Mouse (Mus musculus) heart, postnatal 0 days (tissue): ENCODE measurements around the gene B230118H07Rik.

ENCODE experiments used
- CTCF ChIP-seq: IDR thresholded peaks from 2 replicates; pipeline ENCODE4 v1.5.1; 2016; ENCODE audit warnings: antibody characterized with exemption, control low read depth, low read depth
- EP300 ChIP-seq: IDR thresholded peaks from 2 replicates; pipeline ENCODE4 v1.6.1; 2016; ENCODE audit warnings: antibody characterized with exemption, low read depth

GRCm38 (mm10) chr2:101615464-101616305 lies 33.6 kb downstream of the B230118H07Rik start:
- TF ChIP-seq CTCF = no peak
- no peak for TF ChIP-seq EP300
